Mouse (Mus musculus): Measurements from ENCODE around the gene Pdlim4. TPM values are rescaled to one million over a fixed set of nuclear protein-coding genes. Genes with fewer than 3 reads are reported as not detected.

The Pdlim4 gene
- polyA plus RNA-seq, 1 experiment from 2014 or later, result 3.9 TPM

GRCm38 (mm10) chr11:54060316-54060715 is 8.5 kb downstream of the Pdlim4 start:
- no peak for ATAC-seq (ENCODE audit: insufficient read depth)
- 0 out of 2 replicates have a peak, but pooled peaks cover 7% of the 10 kb centered on the region for H3K4me1 ChIP-seq (replicated peaks)
- no peaks in the 10 kb centered on the region for H3K9me3 ChIP-seq (replicated peaks)
- H3K36me3 ChIP-seq (replicated peaks), result no peaks in the 10 kb centered on the region
- no peak overlapping the region for H3K4me2 ChIP-seq
- no peak overlapping the region for H3K9ac ChIP-seq
- no peak overlapping the region for H3K27ac ChIP-seq (replicated peaks)
- peaks cover 10% of the 10 kb centered on the region for H3K27me3 ChIP-seq
- WGBS (ENCODE audit: insufficient replicate concordance), result 57% methylated on average over 9 of the region's 9 CpGs
- no peak overlapping the region for H3K4me3 ChIP-seq (replicated peaks)

- Histone ChIP-seq H3K36me3 (replicated peaks) (no peaks in the 10 kb centered on the region), H3K27me3 (peaks cover 6% of the 10 kb centered on the region), H3K4me2 (no peak overlapping the region), H3K9ac (no peak overlapping the region), H3K9me3 (replicated peaks) (no peaks in the 10 kb centered on the region), H3K4me3 (replicated peaks) (no peak overlapping the region), H3K4me1 (replicated peaks) (0 out of 2 replicates have a peak, but pooled peaks cover 7% of the 10 kb centered on the region), H3K27ac (replicated peaks) (no peak overlapping the region)
- ATAC-seq (ENCODE audit: insufficient read depth), result no peak
- 44% methylated on average over 1 of the region's 1 CpGs for WGBS (ENCODE audit: insufficient replicate concordance)
These were observed 9.3 kb downstream of the Pdlim4 start for GRCm38 (mm10) chr11:54059526-54059925.

GRCm38 (mm10) chr11:54058643-54059042 is 10.2 kb downstream of the Pdlim4 start:
- peaks cover 12% of the 10 kb centered on the region for H3K4me1 ChIP-seq (replicated peaks)
- 53% methylated on average over 6 of the region's 6 CpGs for WGBS (ENCODE audit: insufficient replicate concordance)
- no peaks in the 10 kb centered on the region for H3K36me3 ChIP-seq (replicated peaks)
- H3K4me2 ChIP-seq, result no peak overlapping the region
- H3K27me3 ChIP-seq, result peaks cover 4% of the 10 kb centered on the region; the same call in 1 of the 2 replicates
- H3K9ac ChIP-seq, result no peak overlapping the region
- no peak for ATAC-seq (ENCODE audit: insufficient read depth)
- no peaks in the 10 kb centered on the region for H3K9me3 ChIP-seq (replicated peaks)
- H3K27ac ChIP-seq (replicated peaks), result no peak overlapping the region
- H3K4me3 ChIP-seq (replicated peaks), result no peak overlapping the region

GRCm38 (mm10) chr11:54058056-54058617 is 10.7 kb downstream of the Pdlim4 start:
- peaks cover 17% of the 10 kb centered on the region for H3K4me1 ChIP-seq (replicated peaks)
- H3K27ac ChIP-seq (replicated peaks), result no peak overlapping the region
- WGBS (ENCODE audit: insufficient replicate concordance), result 64% methylated on average over 10 of the region's 10 CpGs
- H3K9me3 ChIP-seq (replicated peaks), result no peaks in the 10 kb centered on the region
- H3K9ac ChIP-seq, result no peak overlapping the region
- no peak for ATAC-seq (ENCODE audit: insufficient read depth)
- H3K27me3 ChIP-seq, result no peaks in the 10 kb centered on the region
- no peaks in the 10 kb centered on the region for H3K36me3 ChIP-seq (replicated peaks)
- H3K4me3 ChIP-seq (replicated peaks), result no peak overlapping the region
- no peak overlapping the region for H3K4me2 ChIP-seq

- Histone ChIP-seq H3K27ac (replicated peaks) (no peak overlapping the region), H3K36me3 (replicated peaks) (no peaks in the 10 kb centered on the region), H3K27me3 (no peaks in the 10 kb centered on the region), H3K9me3 (replicated peaks) (no peaks in the 10 kb centered on the region), H3K4me3 (replicated peaks) (no peak overlapping the region), H3K4me2 (no peak overlapping the region), H3K9ac (no peak overlapping the region), H3K4me1 (replicated peaks) (peaks cover 19% of the 10 kb centered on the region)
- ATAC-seq (ENCODE audit: insufficient read depth), result no peak
- 27% methylated on average over 2 of the region's 2 CpGs for WGBS (ENCODE audit: insufficient replicate concordance)
These were observed 11.4 kb downstream of the Pdlim4 start for GRCm38 (mm10) chr11:54057428-54057827.

- H3K36me3 ChIP-seq (replicated peaks), result no peaks in the 10 kb centered on the region
- ATAC-seq (ENCODE audit: insufficient read depth), result no peak
- WGBS (ENCODE audit: insufficient replicate concordance), result 53% methylated on average over 8 of the region's 8 CpGs
- no peak overlapping the region for H3K4me2 ChIP-seq
- no peaks in the 10 kb centered on the region for H3K27me3 ChIP-seq
- no peak overlapping the region for H3K4me3 ChIP-seq (replicated peaks)
- no peak overlapping the region for H3K9ac ChIP-seq
- H3K4me1 ChIP-seq (replicated peaks), result peaks cover 19% of the 10 kb centered on the region
- H3K27ac ChIP-seq (replicated peaks), result no peak overlapping the region
- H3K9me3 ChIP-seq (replicated peaks), result no peaks in the 10 kb centered on the region
These were observed 12.7 kb downstream of the Pdlim4 start for GRCm38 (mm10) chr11:54056132-54056531.

GRCm38 (mm10) chr11:54054257-54054656 is 14.6 kb downstream of the Pdlim4 start:
- Histone ChIP-seq H3K9me3 (replicated peaks) (no peaks in the 10 kb centered on the region), H3K27ac (replicated peaks) (no peak overlapping the region), H3K9ac (no peak overlapping the region), H3K36me3 (replicated peaks) (no peaks in the 10 kb centered on the region), H3K4me3 (replicated peaks) (no peak overlapping the region), H3K4me1 (replicated peaks) (peaks cover 19% of the 10 kb centered on the region), H3K4me2 (no peak overlapping the region), H3K27me3 (no peaks in the 10 kb centered on the region)
- no peak for ATAC-seq (ENCODE audit: insufficient read depth)
- 20% methylated on average over 6 of the region's 6 CpGs for WGBS (ENCODE audit: insufficient replicate concordance)

- WGBS (ENCODE audit: insufficient replicate concordance), result 45% methylated on average over 7 of the region's 7 CpGs
- Histone ChIP-seq H3K4me2 (no peak overlapping the region), H3K9me3 (replicated peaks) (no peaks in the 10 kb centered on the region), H3K27me3 (no peaks in the 10 kb centered on the region), H3K27ac (replicated peaks) (no peak overlapping the region), H3K4me1 (replicated peaks) (peaks cover 19% of the 10 kb centered on the region), H3K36me3 (replicated peaks) (no peaks in the 10 kb centered on the region), H3K4me3 (replicated peaks) (no peak overlapping the region), H3K9ac (no peak overlapping the region)
- ATAC-seq (ENCODE audit: insufficient read depth), result no peak
These were observed 15.7 kb downstream of the Pdlim4 start for GRCm38 (mm10) chr11:54053090-54053489.

GRCm38 (mm10) chr11:54052128-54052527 is 16.7 kb downstream of the Pdlim4 start:
- Histone ChIP-seq H3K4me2 (no peak overlapping the region), H3K4me3 (replicated peaks) (no peak overlapping the region), H3K9me3 (replicated peaks) (no peaks in the 10 kb centered on the region), H3K36me3 (replicated peaks) (no peaks in the 10 kb centered on the region), H3K4me1 (replicated peaks) (peaks cover 19% of the 10 kb centered on the region), H3K27me3 (no peaks in the 10 kb centered on the region), H3K27ac (replicated peaks) (no peak overlapping the region), H3K9ac (no peak overlapping the region)
- 77% methylated on average over 5 of the region's 5 CpGs for WGBS (ENCODE audit: insufficient replicate concordance)
- ATAC-seq (ENCODE audit: insufficient read depth), result no peak

- Histone ChIP-seq H3K27ac (replicated peaks) (no peak overlapping the region), H3K4me3 (replicated peaks) (no peak overlapping the region), H3K36me3 (replicated peaks) (no peaks in the 10 kb centered on the region), H3K9me3 (replicated peaks) (no peaks in the 10 kb centered on the region), H3K9ac (no peak overlapping the region), H3K4me1 (replicated peaks) (peaks cover 14% of the 10 kb centered on the region), H3K4me2 (no peak overlapping the region), H3K27me3 (no peaks in the 10 kb centered on the region)
- no peak for ATAC-seq (ENCODE audit: insufficient read depth)
- 74% methylated on average over 7 of the region's 7 CpGs for WGBS (ENCODE audit: insufficient replicate concordance)
These were observed 17.7 kb downstream of the Pdlim4 start for GRCm38 (mm10) chr11:54051161-54051560.

- no peaks in the 10 kb centered on the region for H3K27me3 ChIP-seq
- 68% methylated on average over 2 of the region's 2 CpGs for WGBS (ENCODE audit: insufficient replicate concordance)
These were observed 18.6 kb downstream of the Pdlim4 start for GRCm38 (mm10) chr11:54050205-54050604.

GRCm38 (mm10) chr11:54040676-54041075 is 28.1 kb downstream of the Pdlim4 start:
- no peaks in the 10 kb centered on the region for H3K4me1 ChIP-seq (replicated peaks)
- H3K4me3 ChIP-seq (replicated peaks), result no peak overlapping the region
- no peak overlapping the region for H3K4me2 ChIP-seq
- H3K36me3 ChIP-seq (replicated peaks), result no peaks in the 10 kb centered on the region
- no peaks in the 10 kb centered on the region for H3K9me3 ChIP-seq (replicated peaks)
- WGBS (ENCODE audit: insufficient replicate concordance), result 83% methylated on average over 6 of the region's 6 CpGs
- ATAC-seq (ENCODE audit: insufficient read depth), result no peak
- H3K9ac ChIP-seq, result no peak overlapping the region
- H3K27me3 ChIP-seq, result peaks cover 20% of the 10 kb centered on the region
- H3K27ac ChIP-seq (replicated peaks), result no peak overlapping the region

More at GRCm38 (mm10) chr11:54050205-54050604, 18.6 kb downstream of the Pdlim4 start:
- H3K27ac ChIP-seq (replicated peaks), result no peak overlapping the region
- H3K4me3 ChIP-seq (replicated peaks), result no peak overlapping the region
- H3K9me3 ChIP-seq (replicated peaks), result no peaks in the 10 kb centered on the region
- no peak for ATAC-seq (ENCODE audit: insufficient read depth)
- H3K4me2 ChIP-seq, result no peak overlapping the region
- H3K36me3 ChIP-seq (replicated peaks), result no peaks in the 10 kb centered on the region
- no peak overlapping the region for H3K9ac ChIP-seq
- peaks cover 12% of the 10 kb centered on the region for H3K4me1 ChIP-seq (replicated peaks)

Data from liver, embryonic 15.5 days (tissue).